Mouse (Mus musculus) bone marrow, adult 2 months (tissue): Measurements from ENCODE around the gene Nrsn2.

Experiments used
- CTCF ChIP-seq: fragments of 200-500 bp; IDR thresholded peaks from 2 replicates; pipeline ENCODE4 v1.5.1; 2011; ENCODE audit warnings: low read length, control low read depth; ENCODE audit not compliant: control insufficient read depth, insufficient read depth
- POLR2A ChIP-seq: fragments of 200-500 bp; IDR thresholded peaks from 2 replicates; pipeline ENCODE4 v1.6.1; 2011; ENCODE audit warnings: low read depth, mild to moderate bottlenecking, control low read depth, low read length, borderline replicate concordance; ENCODE audit not compliant: control insufficient read depth

- TF ChIP-seq CTCF: no peak
- TF ChIP-seq POLR2A: no peak
Observed at GRCm38 (mm10) chr2:152376345-152376741, at the start of gene Nrsn2.
